In genomic region chr12:24696500-24697483, GRCm38 (mm10) we compare ENCODE assay signal across 9 mouse cellular contexts. TPM values are rescaled to one million over a fixed set of nuclear protein-coding genes. Genes with fewer than 3 reads are reported as not detected.
DNase-seq lines count a peak whose midpoint lies in the region; ATAC-seq and TF ChIP-seq lines count a peak whose summit lies in the region.
"Had no signal": no experiment of that assay in that cellular context is flagged by ENCODE, and none has a peak within 500 bp of the region (broad histone marks: within the 10 kb centered on the region; RNA-seq: fewer than 3 reads in every experiment).

No protein-coding gene starts in this region.

- H3K4me3 ChIP-seq in hindbrain, embryonic 10.5 days: no peak overlapping the region
- no peak overlapping the region for H3K4me3 ChIP-seq in lung, postnatal 0 days (ENCODE audit: low read depth, low read length)

- 44% methylated on average over 16 of the region's 16 CpGs for WGBS in hindbrain, embryonic 10.5 days
- 38% methylated on average over 16 of the region's 16 CpGs for WGBS in lung, postnatal 0 days

- peak; percentile 64 for DNase-seq in MEL-GATA-1-ER (ENCODE audit: extremely low read depth, low read depth)
- DNase-seq in cerebellum, adult 8-10 months: peak; percentile 76
- DNase-seq in hindbrain, embryonic 10.5 days (ENCODE audit: low spot score): peak; percentile 87
- peak; percentile 78 for DNase-seq in layer of hippocampus, adult 9-10 months (ENCODE audit: low spot score)
- peak; percentile 87 for DNase-seq in lung, postnatal 0 days (ENCODE audit: low spot score)
- DNase-seq in ovary, postnatal 14 days (ENCODE audit: low spot score): peak; percentile 81
- peak; percentile 73 for DNase-seq in thymus, postnatal 0 days (ENCODE audit: low spot score)

- TF ChIP-seq CTCF in lung, postnatal 0 days (IDR thresholded peaks at IDR 0.05): peak; percentile 99

- peaks cover 6% of the 10 kb centered on the region; the same call in 1 of the 2 replicates for H3K4me1 ChIP-seq in hindbrain, embryonic 10.5 days (replicated peaks)
- no peaks in the 10 kb centered on the region for H3K4me1 ChIP-seq in lung, postnatal 0 days (ENCODE audit: insufficient read depth, low read depth, low read length)

- H3K4me2 ChIP-seq in lung, postnatal 0 days (replicated peaks; ENCODE audit: low read depth, low read length): no peak overlapping the region

- H3K27me3 ChIP-seq in hindbrain, embryonic 10.5 days (ENCODE audit: insufficient read depth, poor library complexity, severe bottlenecking): no peaks in the 10 kb centered on the region; the same call in 1 of the 2 replicates
- no peaks in the 10 kb centered on the region for H3K27me3 ChIP-seq in lung, postnatal 0 days (replicated peaks; ENCODE audit: insufficient read depth, low read length)

- H3K36me3 ChIP-seq in hindbrain, embryonic 10.5 days: no peaks in the 10 kb centered on the region
- H3K36me3 ChIP-seq in lung, postnatal 0 days (ENCODE audit: insufficient read depth, low read length): no peaks in the 10 kb centered on the region

- ATAC-seq in frontal cortex, adult (ENCODE audit: low TSS enrichment): peak; percentile 92
- ATAC-seq in lung, postnatal 0 days: peak; percentile 88

- TF ChIP-seq EP300 in lung, postnatal 0 days (IDR thresholded peaks at IDR 0.05): no peak

- no peaks in the 10 kb centered on the region for H3K9me3 ChIP-seq in hindbrain, embryonic 10.5 days
- no peaks in the 10 kb centered on the region for H3K9me3 ChIP-seq in lung, postnatal 0 days (ENCODE audit: low read length)

- no peak overlapping the region for H3K9ac ChIP-seq in lung, postnatal 0 days (replicated peaks; ENCODE audit: low read depth)

- no peak overlapping the region for H3K27ac ChIP-seq in hindbrain, embryonic 10.5 days
- H3K27ac ChIP-seq in lung, postnatal 0 days (ENCODE audit: low read length): no peak overlapping the region
- H3K27ac ChIP-seq: macrophage had no signal

RNA-seq across cellular contexts. Expression of gene Rrm2, which starts 11.2 kb away (rescaled TPM):
- polyA plus RNA-seq in hindbrain, embryonic 10.5 days (2016; fragmentation: Nextera tagmentation; extraction: Ambion mirVana): 552 and 686 TPM in 2 replicates
- polyA plus RNA-seq in lung, postnatal 0 days (2015; fragmentation: Nextera tagmentation; extraction: Ambion mirVana): 16.3 and 20.7 TPM in 2 replicates
- 465 and 485 TPM in 2 replicates for polyA plus RNA-seq in thymus, postnatal 0 days (2015; fragmentation: Nextera tagmentation; extraction: Ambion mirVana)

RNA-seq across cellular contexts. Expression of gene Cys1, which starts 15.2 kb away (rescaled TPM):
- polyA plus RNA-seq in hindbrain, embryonic 10.5 days (2016; fragmentation: Nextera tagmentation; extraction: Ambion mirVana): 0.34 and 0.55 TPM in 2 replicates
- 1.7 and 2.3 TPM in 2 replicates for polyA plus RNA-seq in lung, postnatal 0 days (2015; fragmentation: Nextera tagmentation; extraction: Ambion mirVana)
- 0.89 and 0.95 TPM in 2 replicates for polyA plus RNA-seq in thymus, postnatal 0 days (2015; fragmentation: Nextera tagmentation; extraction: Ambion mirVana)
- polyA plus RNA-seq: macrophage had no signal

RNA-seq across cellular contexts. Expression of gene Klf11, which starts 45.7 kb away (rescaled TPM):
- 13.2 and 14.0 TPM in 2 replicates for polyA plus RNA-seq in hindbrain, embryonic 10.5 days (2016; fragmentation: Nextera tagmentation; extraction: Ambion mirVana)
- 22.1 and 26.0 TPM in 2 replicates for polyA plus RNA-seq in lung, postnatal 0 days (2015; fragmentation: Nextera tagmentation; extraction: Ambion mirVana)
- polyA plus RNA-seq in thymus, postnatal 0 days (2015; fragmentation: Nextera tagmentation; extraction: Ambion mirVana): 2.8 and 5.2 TPM in 2 replicates

Comparison
In these comparisons a context has a peak if more than half of its experiments do, and no peak if none do; other contexts are left out.
1. RNA of gene Rrm2, which starts 11.2 kb away (polyA plus RNA-seq): 552 to 686 TPM in hindbrain, embryonic 10.5 days and 465 to 485 TPM in thymus, postnatal 0 days; 16.3 to 20.7 TPM in lung, postnatal 0 days; every median in the first group is over 10 times any median in the second.
2. Peak in every context shown above with its lines, with median percentiles within 50 percentile points of each other: DNase-seq.